Mouse (Mus musculus) kidney, embryonic 15.5 days (tissue): ENCODE results near the gene Snx25. TPM values are rescaled to one million over a fixed set of nuclear protein-coding genes. Genes with fewer than 3 reads are reported as not detected.
A peak's percentile ranks its signal among the peaks of the same experiment; 100 is the strongest.

Source experiments
- ATAC-seq: fragments of 200-750 bp; cut with Nextera tagmentation; replicated peaks from 2 replicates; pipeline ENCODE4 v1.8.0; 2017; ENCODE audit warnings: moderate TSS enrichment; ENCODE audit not compliant: low FRiP score
- H3K27ac ChIP-seq: fragments of 300-500 bp; sonication (generic); 2 replicates; pipeline ENCODE4 v1.5.1; 2015; ENCODE audit warnings: mild to moderate bottlenecking, inconsistent platforms
- H3K27me3 ChIP-seq: fragments of 300-500 bp; sonication (generic); 2 replicates; pipeline ENCODE4 v1.6.1; 2015; ENCODE audit warnings: inconsistent platforms
- H3K36me3 ChIP-seq: fragments of 300-500 bp; sonication (generic); 2 replicates; pipeline ENCODE4 v1.6.1; 2015; ENCODE audit warnings: inconsistent platforms
- H3K4me1 ChIP-seq: fragments of 300-500 bp; sonication (generic); 2 replicates; pipeline ENCODE4 v1.6.1; 2015; ENCODE audit warnings: inconsistent platforms
- H3K4me2 ChIP-seq: fragments of 300-500 bp; sonication (generic); 2 replicates; pipeline ENCODE4 v1.6.1; 2015; ENCODE audit warnings: moderate library complexity, mild to moderate bottlenecking, inconsistent platforms
- H3K4me3 ChIP-seq: fragments of 300-500 bp; sonication (generic); replicated peaks from 2 replicates; pipeline ENCODE4 v1.5.1; 2015; ENCODE audit warnings: mild to moderate bottlenecking, inconsistent platforms
- H3K9ac ChIP-seq: fragments of 300-500 bp; sonication (generic); 2 replicates; pipeline ENCODE4 v1.6.1; 2015; ENCODE audit warnings: mild to moderate bottlenecking, inconsistent platforms
- H3K9me3 ChIP-seq: fragments of 300-500 bp; sonication (generic); replicated peaks from 2 replicates; pipeline ENCODE4 v1.6.1; 2016; ENCODE audit warnings: inconsistent platforms
- WGBS: fragments of 180-500 bp; shearing (Covaris S2); methylation state at CpG from one replicate; pipeline ENCODE4 v1.1.7; 2015; ENCODE audit warnings: mixed read lengths; 5-methylcytosine and 5-hydroxymethylcytosine counted together
- polyA plus RNA-seq: library from polyadenylated mRNA; unstranded; fragments of >200 nt; fragmentation: Nextera tagmentation; extraction: Ambion mirVana; gene quantifications from 2 replicates; pipeline ENCODE4 v1.2.1, GENCODE M21; 2015

Gene Snx25
- polyA plus RNA-seq, 1 experiment from 2014 or later, result 5.1 TPM

DNA sequence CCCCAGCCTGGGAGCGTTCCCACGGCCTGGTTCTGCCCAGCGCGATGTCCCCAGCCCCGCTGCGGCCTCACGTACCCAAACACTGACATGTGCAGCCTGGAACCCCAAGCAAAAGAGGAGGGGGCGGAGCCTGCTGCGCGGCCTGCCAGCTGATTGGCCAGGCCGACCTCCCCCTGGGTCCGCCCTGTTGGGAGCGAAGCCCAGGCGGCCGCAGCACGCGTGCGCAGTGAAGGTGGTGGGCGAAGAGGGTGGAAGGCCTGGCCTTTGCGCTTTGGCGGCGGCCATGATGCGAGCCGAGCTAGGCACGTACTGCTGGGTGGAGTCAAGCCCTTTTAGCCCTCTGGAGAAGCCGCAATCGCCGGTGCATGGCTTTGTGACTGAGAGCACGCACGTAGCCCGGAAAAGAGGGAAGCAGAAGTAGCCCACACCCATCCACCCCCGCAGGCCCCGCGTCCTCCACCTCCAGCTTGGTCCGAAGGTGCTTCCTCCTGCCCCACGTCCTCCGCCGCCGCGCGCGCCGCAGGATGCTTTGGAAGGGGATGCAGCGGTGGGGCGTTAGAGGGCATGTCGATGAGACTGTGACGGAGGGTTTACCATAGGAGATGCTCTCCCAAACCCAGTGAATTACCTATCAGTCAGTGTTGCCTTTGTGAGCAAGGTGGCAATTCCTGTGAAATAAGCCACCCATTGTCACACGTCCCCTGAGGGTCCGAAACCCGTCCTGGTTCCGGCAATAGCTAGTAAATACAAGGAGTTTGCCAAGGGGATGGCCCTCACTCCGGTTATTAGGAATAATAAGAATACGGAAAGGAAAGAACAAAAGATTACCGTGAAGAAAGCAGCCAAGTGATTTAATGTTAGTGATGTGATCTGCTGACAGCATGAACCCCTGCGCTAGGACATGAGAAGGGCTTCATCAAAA, 151.9 kb downstream of the Snx25 start:
- peak overlapping the region; percentile 60 for H3K9ac ChIP-seq
- H3K4me2 ChIP-seq, result peak overlapping the region; percentile 90
- H3K27me3 ChIP-seq, result no peaks in the 10 kb centered on the region
- H3K4me1 ChIP-seq, result peaks cover 14% of the 10 kb centered on the region
- peak overlapping the region; percentile 96 for H3K27ac ChIP-seq
- peak; percentile 100 for ATAC-seq
- WGBS, result 6% methylated on average over 55 of the region's 55 CpGs
- H3K4me3 ChIP-seq, result peak overlapping the region; percentile 62
- peaks cover 28% of the 10 kb centered on the region for H3K36me3 ChIP-seq
- H3K9me3 ChIP-seq, result no peaks in the 10 kb centered on the region

- peak within 1 kb of the TSS; percentile 90 for H3K4me2 ChIP-seq
- ATAC-seq, result no peak; the same call in 1 of the 2 replicates
- peaks cover 14% of the 10 kb centered on the region for H3K4me1 ChIP-seq
- H3K27ac ChIP-seq, result peak within 1 kb of the TSS; percentile 96
- H3K4me3 ChIP-seq, result peak within 1 kb of the TSS; percentile 62
- H3K9me3 ChIP-seq, result no peaks in the 10 kb centered on the region
- H3K9ac ChIP-seq, result peak within 1 kb of the TSS; percentile 60
- WGBS, result 3% methylated on average over 22 of the region's 22 CpGs
- peaks cover 33% of the 10 kb centered on the region for H3K36me3 ChIP-seq
- no peaks in the 10 kb centered on the region for H3K27me3 ChIP-seq
These were observed 152.7 kb downstream of the Snx25 start, which contains the start of gene Lrp2bp for GRCm38 (mm10) chr8:45999138-45999783. Lrp2bp (plus strand) TSS chr8:45999303.

- Histone ChIP-seq H3K4me1 (peaks cover 14% of the 10 kb centered on the region), H3K9ac (no peak overlapping the region), H3K4me2 (peak overlapping the region; percentile 90; the same call in 1 of the 2 replicates), H3K4me3 (0 out of 2 replicates have a peak overlapping the region, but pooled peaks have one; percentile 3), H3K9me3 (no peaks in the 10 kb centered on the region), H3K36me3 (peaks cover 43% of the 10 kb centered on the region), H3K27me3 (no peaks in the 10 kb centered on the region), H3K27ac (0 out of 2 replicates have a peak overlapping the region, but pooled peaks have one; percentile 32)
- WGBS, result 77% methylated on average over 2 of the region's 2 CpGs
- ATAC-seq, result no peak
These were observed 153.7 kb downstream of the Snx25 start for GRCm38 (mm10) chr8:45998228-45998627.

DNA sequence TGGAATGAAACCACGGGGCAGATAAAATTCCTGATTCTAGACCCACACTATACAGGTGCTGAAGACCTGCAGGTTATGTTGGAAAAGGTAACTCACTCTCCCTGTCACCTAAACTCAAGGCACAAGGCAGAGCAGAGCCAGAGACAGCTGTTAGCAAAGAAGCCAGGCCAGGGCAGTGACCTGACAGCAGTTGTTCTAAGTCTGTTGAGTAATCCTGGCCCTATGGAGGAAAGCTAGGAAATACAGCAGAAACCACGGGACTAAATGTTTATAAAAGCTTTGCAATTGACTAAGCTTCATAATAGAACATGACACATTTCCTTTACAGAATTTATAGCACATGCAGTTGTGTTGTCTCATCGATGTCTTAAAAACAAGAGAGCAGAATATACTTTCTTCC, 156.4 kb downstream of the Snx25 start:
- 80% methylated on average over 3 of the region's 3 CpGs for WGBS
- Histone ChIP-seq H3K27me3 (no peaks in the 10 kb centered on the region), H3K4me2 (no peak overlapping the region), H3K9me3 (no peaks in the 10 kb centered on the region), H3K27ac (no peak overlapping the region), H3K4me1 (peaks cover 13% of the 10 kb centered on the region), H3K36me3 (peaks cover 55% of the 10 kb centered on the region), H3K9ac (no peak overlapping the region), H3K4me3 (no peak overlapping the region)
- ATAC-seq, result no peak

- H3K9ac ChIP-seq, result no peak overlapping the region
- peaks cover 59% of the 10 kb centered on the region for H3K36me3 ChIP-seq
- no peak overlapping the region for H3K4me3 ChIP-seq
- 93% methylated on average over 2 of the region's 2 CpGs for WGBS
- no peak overlapping the region for H3K4me2 ChIP-seq
- no peaks in the 10 kb centered on the region for H3K9me3 ChIP-seq
- H3K27me3 ChIP-seq, result no peaks in the 10 kb centered on the region
- ATAC-seq, result no peak
- H3K27ac ChIP-seq, result no peak overlapping the region
- peaks cover 5% of the 10 kb centered on the region for H3K4me1 ChIP-seq
These were observed 157.8 kb downstream of the Snx25 start for GRCm38 (mm10) chr8:45994111-45994510.

DNA sequence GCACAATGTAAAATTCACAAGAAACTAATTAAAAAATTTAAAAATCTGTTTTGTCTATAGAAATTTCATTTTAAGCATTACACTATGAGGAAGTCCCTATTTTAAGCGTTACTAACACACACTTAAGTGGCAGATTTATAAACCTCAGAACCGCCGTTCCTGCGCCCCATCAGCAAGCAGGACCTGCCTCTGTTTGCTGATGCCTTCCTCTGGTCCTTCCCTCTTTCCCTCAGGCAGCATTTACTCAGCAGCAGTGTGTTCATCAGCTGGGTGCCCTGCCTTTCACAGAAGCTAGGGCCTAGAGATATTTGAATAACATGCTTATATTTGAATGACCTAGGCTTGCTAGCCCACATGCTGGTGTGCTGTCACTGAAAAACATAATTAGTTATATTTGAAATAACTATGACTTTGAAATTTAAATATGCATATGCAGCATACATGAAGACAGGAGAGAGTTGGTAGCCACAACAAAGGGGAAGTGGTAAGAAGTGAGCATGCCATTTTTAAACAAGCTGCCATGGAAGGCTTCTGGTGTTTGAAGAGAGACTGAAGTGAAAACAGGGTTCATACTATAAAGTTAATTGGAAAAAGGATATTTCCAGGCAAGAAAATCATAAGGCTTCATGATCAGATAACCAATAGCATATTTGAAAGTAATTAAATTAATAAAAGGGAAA, 161.2 kb downstream of the Snx25 start:
- Histone ChIP-seq H3K36me3 (peaks cover 55% of the 10 kb centered on the region), H3K27ac (no peak overlapping the region), H3K9ac (no peak overlapping the region), H3K4me3 (no peak overlapping the region), H3K27me3 (no peaks in the 10 kb centered on the region), H3K4me1 (no peaks in the 10 kb centered on the region), H3K9me3 (no peaks in the 10 kb centered on the region), H3K4me2 (no peak overlapping the region)
- ATAC-seq, result no peak
- 87% methylated on average over 4 of the region's 4 CpGs for WGBS

DNA sequence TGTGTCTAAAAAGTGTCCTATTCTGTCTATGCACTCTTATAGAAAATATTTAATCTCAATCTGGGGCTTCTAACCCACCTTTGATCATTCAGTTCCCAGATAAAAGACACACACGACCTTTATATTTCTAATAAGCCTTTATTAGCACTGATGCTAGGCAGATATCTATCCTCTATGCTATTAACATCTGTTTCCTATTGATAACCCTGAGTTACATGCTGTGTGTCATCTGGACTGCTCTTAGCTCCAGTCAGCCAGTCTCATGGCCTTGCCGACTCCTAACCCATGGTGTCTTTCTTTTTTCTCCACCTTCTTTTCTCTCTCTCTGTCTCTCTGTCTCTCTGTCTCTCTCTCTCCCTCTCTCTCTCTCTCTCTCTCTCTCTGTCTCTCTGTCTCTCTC, 163.8 kb downstream of the Snx25 start:
- H3K4me3 ChIP-seq, result no peak overlapping the region
- ATAC-seq, result no peak
- no peaks in the 10 kb centered on the region for H3K4me1 ChIP-seq
- no peak overlapping the region for H3K4me2 ChIP-seq
- H3K9me3 ChIP-seq, result no peaks in the 10 kb centered on the region
- no peaks in the 10 kb centered on the region for H3K27me3 ChIP-seq
- no peak overlapping the region for H3K27ac ChIP-seq
- H3K36me3 ChIP-seq, result peaks cover 55% of the 10 kb centered on the region
- WGBS, result 77% methylated on average over 2 of the region's 2 CpGs
- H3K9ac ChIP-seq, result no peak overlapping the region

DNA sequence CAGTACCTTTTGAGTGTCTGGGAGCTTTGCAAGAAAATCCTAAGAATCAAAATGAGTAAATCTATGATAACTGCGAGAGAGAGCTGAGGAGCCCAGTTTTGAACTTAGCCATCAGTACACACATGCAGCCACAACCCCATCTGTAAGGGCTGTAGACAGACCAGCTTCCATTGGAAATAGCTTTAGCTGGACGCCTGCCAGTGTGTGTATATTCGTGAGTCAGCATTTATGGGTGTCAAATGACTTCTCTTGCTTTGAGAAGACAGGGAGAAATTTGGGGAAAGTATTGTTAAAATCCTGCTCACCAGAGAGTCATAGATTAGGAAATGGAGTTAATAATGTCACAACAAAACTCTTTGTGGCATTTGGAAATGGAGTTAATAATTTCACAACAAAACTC, 165.3 kb downstream of the Snx25 start:
- no peaks in the 10 kb centered on the region for H3K27me3 ChIP-seq
- peaks cover 69% of the 10 kb centered on the region for H3K36me3 ChIP-seq
- ATAC-seq, result no peak
- no peak overlapping the region for H3K4me2 ChIP-seq
- H3K27ac ChIP-seq, result no peak overlapping the region
- H3K9ac ChIP-seq, result no peak overlapping the region
- H3K4me1 ChIP-seq, result no peaks in the 10 kb centered on the region
- WGBS, result 73% methylated on average over 3 of the region's 3 CpGs
- no peak overlapping the region for H3K4me3 ChIP-seq
- no peaks in the 10 kb centered on the region for H3K9me3 ChIP-seq

Other genes with a start within 250 kb of the Snx25 start
- not detected in 2 replicates for gene Ccdc110, start 217.5 kb downstream of the Snx25 start, polyA plus RNA-seq
- 4.9 and 5.5 TPM in 2 replicates for gene 1700029J07Rik, start 176.9 kb downstream of the Snx25 start, polyA plus RNA-seq
- gene Ufsp2, start 176.6 kb downstream of the Snx25 start, polyA plus RNA-seq, result 81.8 and 83.5 TPM in 2 replicates
- 0.61 and 0.76 TPM in 2 replicates for gene Lrp2bp, start 152.9 kb downstream of the Snx25 start, polyA plus RNA-seq
- 23.6 and 24.9 TPM in 2 replicates for gene Ankrd37, start 146.5 kb downstream of the Snx25 start, polyA plus RNA-seq
- 23.7 and 31.0 TPM in 2 replicates for gene Cfap97, start 388 bp downstream of the Snx25 start, polyA plus RNA-seq
- 561 and 585 TPM in 2 replicates for gene Slc25a4, start 59.1 kb upstream of the Snx25 start, polyA plus RNA-seq
- not detected in 2 replicates for gene Helt, start 142.5 kb upstream of the Snx25 start, polyA plus RNA-seq